Comparison of ENCODE assay signal across 13 mouse cellular contexts in genomic region chr7:114251684-114252083, GRCm38 (mm10). TPM values are rescaled to one million over a fixed set of nuclear protein-coding genes. Genes with fewer than 3 reads are reported as not detected.
DNase-seq lines count a peak whose midpoint lies in the region; ATAC-seq and TF ChIP-seq lines count a peak whose summit lies in the region.
"Had no signal": no experiment of that assay in that cellular context is flagged by ENCODE, and none has a peak within 500 bp of the region (broad histone marks: within the 10 kb centered on the region; RNA-seq: fewer than 3 reads in every experiment).

No protein-coding gene starts in this region.

- no peak overlapping the region for H3K4me3 ChIP-seq in left cerebral cortex, adult 2 months
- H3K4me3 ChIP-seq: hindbrain, embryonic 15.5 days had no signal

- no peak for ATAC-seq in frontal cortex, adult (ENCODE audit: low TSS enrichment)

- intact Hi-C loops in left cerebral cortex, adult 2 months (cut with DNase I), result no loop called here
- intact Hi-C loops in left cerebral cortex, postnatal 4 days (cut with DNase I), result no loop called here

- DNase-seq in cerebellum, postnatal 10 days, result peak; percentile 6 to 10
- no peak for DNase-seq in cerebellum, adult 11 months
- no peak for DNase-seq in left cerebral cortex, adult 2 months (ENCODE audit: extremely low spot score in 1 of 2, low spot score in 2 of 2)
- DNase-seq in left cerebral cortex, postnatal 4 days, result no peak
- peak; percentile 31 for DNase-seq in 416B (ENCODE audit: low read depth)
- peak; percentile 55 for DNase-seq in ZHBTc4 (ENCODE audit: low read depth, low spot score)
- no peak for DNase-seq in testis, postnatal 14 days (ENCODE audit: low spot score)
- DNase-seq: adrenal gland, adult 8-10 months; cerebellum, postnatal 25 days; layer of hippocampus, adult 9-11 months; thymus, postnatal 25 days had no signal

- TF ChIP-seq CTCF in left cerebral cortex, adult 2 months (IDR thresholded peaks at IDR 0.05), result peak; percentile 21

- H3K27ac ChIP-seq in left cerebral cortex, adult 2 months, result no peak overlapping the region
- H3K27ac ChIP-seq: hindbrain, embryonic 15.5 days had no signal

RNA-seq across cellular contexts. Expression of gene Copb1, which starts 2.8 kb away (rescaled TPM):
- total RNA-seq in left cerebral cortex, adult 2 months (2021), result 10 to 100 TPM; 52.5 to 60.5 TPM
- 10 to 100 TPM; 76.7 to 80.3 TPM for total RNA-seq in left cerebral cortex, postnatal 4 days (2021)

RNA-seq across cellular contexts. Expression of gene Psma1, which starts 24.2 kb away (rescaled TPM):
- total RNA-seq in left cerebral cortex, adult 2 months (2021), result 100 to 1,000 TPM in 1 of 2 experiments, 10 to 100 TPM in 1; 98.8 to 103 TPM
- total RNA-seq in left cerebral cortex, postnatal 4 days (2021), result 100 to 1,000 TPM; 161 to 164 TPM

Comparison
In these comparisons a context has a peak if more than half of its experiments do, and no peak if none do; other contexts are left out.
1. DNase-seq: peak in cerebellum, postnatal 10 days (2 of 2), 416B (single experiment) and ZHBTc4 (single experiment); none in cerebellum, adult 11 months (single experiment), left cerebral cortex, adult 2 months (0 of 2), left cerebral cortex, postnatal 4 days (single experiment) and testis, postnatal 14 days (single experiment).